Mouse (Mus musculus) v-Abl transformed pro-B cells (cell line): ENCODE results near the gene Ppp1r3f.

ENCODE experiments used
- in situ Hi-C, 2 experiments: fragments of 400-800 bp; cut with MboI; formaldehyde crosslinking; loops; one replicate each; pipeline ENCODE4 v1.15.1; 2025; ENCODE audit not compliant: unreplicated experiment in 2 of 2

The Ppp1r3f gene

GRCm38 (mm10) chrX:7574087-7574884 lies at the start of gene Ppp1r3f:
Ppp1r3f (minus strand) TSS chrX:7574283.
- in situ Hi-C loops, result no loop called here

GRCm38 (mm10) chrX:7617889-7618551 lies 43.9 kb upstream of the Ppp1r3f start:
- in situ Hi-C loops, result no loop called here

- in situ Hi-C loops, result no loop called here
Measured at GRCm38 (mm10) chrX:7610536-7611258, 36.6 kb upstream of the Ppp1r3f start.

- in situ Hi-C loops, result no loop called here
Measured at GRCm38 (mm10) chrX:7610035-7610434, 36.0 kb upstream of the Ppp1r3f start.

GRCm38 (mm10) chrX:7606783-7607182 lies 32.7 kb upstream of the Ppp1r3f start, which contains the start of gene Cacna1f:
Cacna1f (plus strand) TSS chrX:7607083.
- in situ Hi-C loops, result no loop called here

GRCm38 (mm10) chrX:7605575-7605941 lies 31.5 kb upstream of the Ppp1r3f start:
- in situ Hi-C loops, result no loop called here

- in situ Hi-C loops, result no loop called here
Measured at GRCm38 (mm10) chrX:7604879-7605574, 30.9 kb upstream of the Ppp1r3f start, which contains the start of gene Ccdc22. Ccdc22 (minus strand) TSS chrX:7605517.

- in situ Hi-C loops, result no loop called here
Measured at GRCm38 (mm10) chrX:7604004-7604403, 29.9 kb upstream of the Ppp1r3f start.

GRCm38 (mm10) chrX:7595371-7595770 lies 21.3 kb upstream of the Ppp1r3f start:
- in situ Hi-C loops, result no loop called here

GRCm38 (mm10) chrX:7586356-7586755 lies 12.3 kb upstream of the Ppp1r3f start:
- in situ Hi-C loops, result no loop called here

GRCm38 (mm10) chrX:7583881-7584280 lies 9.8 kb upstream of the Ppp1r3f start:
- in situ Hi-C loops, result no loop called here

GRCm38 (mm10) chrX:7581151-7581550 lies 7.1 kb upstream of the Ppp1r3f start:
- in situ Hi-C loops, result no loop called here

- in situ Hi-C loops, result no loop called here
Measured at GRCm38 (mm10) chrX:7574885-7575231, 775 bp upstream of the Ppp1r3f start.

- in situ Hi-C loops, result no loop called here
Measured at GRCm38 (mm10) chrX:7573176-7574086, 652 bp downstream of the Ppp1r3f start, which contains the start of gene Foxp3. Foxp3 (plus strand) TSS chrX:7573644.

GRCm38 (mm10) chrX:7572466-7572865 lies 1.6 kb downstream of the Ppp1r3f start:
- in situ Hi-C loops, result no loop called here

- in situ Hi-C loops, result no loop called here
Measured at GRCm38 (mm10) chrX:7571565-7572136, 2.4 kb downstream of the Ppp1r3f start.

- in situ Hi-C loops, result no loop called here
Measured at GRCm38 (mm10) chrX:7570481-7571175, 3.5 kb downstream of the Ppp1r3f start.

- in situ Hi-C loops, result no loop called here
Measured at GRCm38 (mm10) chrX:7567491-7567890, 6.6 kb downstream of the Ppp1r3f start.

GRCm38 (mm10) chrX:7566352-7566751 lies 7.7 kb downstream of the Ppp1r3f start:
- in situ Hi-C loops, result no loop called here
